Mouse (Mus musculus) megakaryocyte progenitor cell, adult 5-6 weeks (primary cell): Measurements from ENCODE around the gene Rerg. TPM values are rescaled to one million over a fixed set of nuclear protein-coding genes. Genes with fewer than 3 reads are reported as not detected.
"Not testable (repeated sequence)": the region's sequence is repeated elsewhere in the genome, so short reads cannot be mapped to it uniquely, and the experiment has no call there.

Experiments used
- ATAC-seq: replicated peaks from 2 replicates; pipeline ENCODE4 v1.8.0; 2016; ENCODE audit warnings: mild to moderate bottlenecking, moderate TSS enrichment, inconsistent platforms; ENCODE audit not compliant: poor library complexity
- total RNA-seq, 2 experiments: library from RNA; stranded (forward) in 1 of 2; stranded (reverse) in 1 of 2; fragments of 157-497, 149-512 nt in 1 of 2; fragments of 200-1000 nt in 1 of 2; gene quantifications; 2 replicates each; pipeline versions ENCODE4 v1.2.3 to v1.2.4; 2015 to 2017

Rerg gene
- total RNA-seq, 2 experiments from 2014 or later, result not detected

DNA sequence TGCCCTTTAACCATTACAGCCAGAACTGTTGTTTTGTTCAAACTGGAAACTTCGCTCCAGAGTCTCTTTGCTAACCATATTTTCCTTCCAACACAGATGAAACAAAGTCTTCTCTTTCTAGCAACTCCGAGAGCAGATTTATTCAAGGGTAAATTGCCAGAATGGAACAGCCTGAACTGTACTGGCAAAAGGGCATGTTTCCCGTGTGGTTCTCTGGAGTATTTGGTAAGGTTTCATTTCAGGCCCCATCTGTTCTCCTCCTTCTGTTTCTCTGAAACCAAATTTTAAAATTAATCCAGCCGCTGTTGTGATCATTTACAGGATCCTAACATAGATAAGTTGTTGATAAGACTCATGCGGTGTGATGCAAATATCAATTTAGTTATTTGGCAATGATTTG lies 82.3 kb downstream of the Rerg start:
- ATAC-seq, result no peak

DNA sequence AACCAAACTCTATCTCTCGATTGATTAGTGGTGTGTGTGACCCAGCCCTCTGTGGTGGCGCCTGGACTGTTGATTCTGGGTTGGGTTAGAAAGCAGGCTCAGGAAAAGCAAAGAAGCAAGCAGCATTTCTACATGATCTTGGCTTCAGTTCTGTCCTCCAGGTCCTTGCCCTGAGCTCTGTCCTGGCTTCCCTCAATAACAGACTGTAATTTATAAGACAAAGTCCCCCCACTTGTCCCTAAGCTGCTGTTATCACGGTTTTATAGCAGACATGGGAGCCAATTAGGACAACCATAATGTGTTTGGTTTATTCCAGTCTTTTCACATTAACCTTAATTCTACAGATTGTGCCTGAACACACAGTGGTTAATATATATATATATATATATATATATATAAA lies 82.8 kb downstream of the Rerg start:
- no peak for ATAC-seq

DNA sequence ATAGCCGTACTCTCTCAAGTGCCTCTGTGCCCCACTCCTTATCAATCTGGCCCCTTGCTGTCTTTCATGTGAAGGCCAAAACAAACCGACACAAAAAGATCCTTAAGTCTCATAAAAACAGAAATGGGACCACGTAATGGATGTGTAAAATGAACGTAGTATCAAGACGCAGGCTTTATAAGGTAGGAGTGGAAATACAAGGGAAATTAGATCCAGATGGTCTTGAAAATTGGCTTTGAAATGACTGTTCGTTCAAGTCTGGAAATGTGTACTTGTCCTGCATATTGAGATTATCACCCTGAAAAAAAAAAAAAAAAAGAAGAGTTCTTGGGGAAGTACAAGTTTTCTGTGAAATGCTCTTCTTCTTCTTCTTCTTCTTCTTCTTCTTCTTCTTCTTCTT lies 90.6 kb downstream of the Rerg start:
- ATAC-seq, result no peak

DNA sequence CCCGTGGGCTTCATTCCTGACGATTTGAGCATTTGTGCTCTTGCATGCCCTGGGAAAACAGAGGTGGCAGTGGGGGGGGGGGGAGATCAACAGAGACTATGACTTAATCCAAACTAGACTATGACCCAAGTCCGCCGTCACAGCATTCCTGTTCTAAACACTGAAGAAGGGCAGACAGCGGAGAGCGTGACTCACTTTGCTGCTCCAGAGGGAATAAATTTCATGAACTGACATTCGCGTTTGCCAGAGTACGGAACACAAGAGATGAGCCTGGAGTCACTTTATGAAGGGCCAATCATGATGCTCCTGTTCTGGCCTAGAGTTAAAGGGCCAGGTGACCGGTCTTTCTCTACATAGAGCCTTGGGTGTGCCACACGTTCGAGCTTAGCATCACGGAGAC lies 93.6 kb downstream of the Rerg start:
- no peak for ATAC-seq

DNA sequence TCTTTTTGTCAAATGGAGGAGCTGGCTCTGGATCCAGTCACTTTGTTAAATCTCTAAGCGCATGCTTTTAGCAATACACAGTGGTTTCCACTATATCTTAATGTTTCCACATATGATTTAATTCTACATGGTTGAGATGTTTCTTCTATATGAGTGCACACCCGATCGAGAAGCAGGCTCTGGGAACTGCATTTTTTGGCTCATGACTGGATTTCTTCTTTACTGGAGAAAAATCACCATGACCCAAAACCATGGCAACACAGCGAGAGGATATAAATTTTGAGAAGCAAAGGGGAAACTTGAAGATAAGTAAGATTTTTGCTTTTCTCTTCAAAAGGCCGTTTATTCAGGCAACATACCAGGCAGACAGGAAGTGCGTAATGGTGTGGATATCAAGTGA lies 94.1 kb downstream of the Rerg start:
- no peak for ATAC-seq

DNA sequence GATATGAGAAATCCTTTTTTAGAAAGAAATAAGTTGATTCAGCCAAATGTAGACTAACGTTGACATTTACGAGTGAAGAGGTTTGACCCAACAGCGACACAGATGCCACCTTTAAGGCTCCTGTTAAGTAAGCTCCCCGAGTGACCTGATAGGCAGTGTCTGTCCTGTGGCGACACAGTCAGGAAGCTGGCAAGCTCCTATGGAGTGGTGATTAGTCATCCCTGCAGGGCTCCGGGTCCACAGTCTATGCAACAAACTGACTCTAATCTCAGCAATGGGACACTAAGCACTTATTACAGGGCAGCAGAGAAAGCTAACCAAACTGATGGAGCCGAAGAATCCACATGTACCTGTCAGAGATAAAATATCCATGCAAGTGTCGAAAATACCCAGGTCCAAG lies 98.0 kb downstream of the Rerg start:
- no peak for ATAC-seq

DNA sequence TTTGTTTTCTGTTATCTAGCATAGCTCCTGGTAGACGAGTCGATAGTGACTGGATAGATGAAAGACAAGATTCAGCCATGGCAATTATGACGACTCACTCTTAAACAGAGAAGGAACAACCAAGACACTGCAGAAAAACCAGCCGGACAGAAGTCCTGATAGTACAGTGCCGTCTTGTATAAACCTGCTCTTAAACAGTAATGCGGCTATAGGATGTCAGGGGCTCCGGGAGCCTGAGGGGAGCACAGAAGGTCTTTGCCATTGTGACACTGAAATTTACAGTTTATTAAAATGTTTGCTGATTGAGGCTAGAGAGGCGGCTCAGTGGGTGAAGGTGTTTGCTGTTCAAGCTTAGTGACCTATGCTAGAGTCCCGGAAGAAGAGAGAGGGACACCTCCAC lies 98.8 kb downstream of the Rerg start:
- ATAC-seq, result no peak

DNA sequence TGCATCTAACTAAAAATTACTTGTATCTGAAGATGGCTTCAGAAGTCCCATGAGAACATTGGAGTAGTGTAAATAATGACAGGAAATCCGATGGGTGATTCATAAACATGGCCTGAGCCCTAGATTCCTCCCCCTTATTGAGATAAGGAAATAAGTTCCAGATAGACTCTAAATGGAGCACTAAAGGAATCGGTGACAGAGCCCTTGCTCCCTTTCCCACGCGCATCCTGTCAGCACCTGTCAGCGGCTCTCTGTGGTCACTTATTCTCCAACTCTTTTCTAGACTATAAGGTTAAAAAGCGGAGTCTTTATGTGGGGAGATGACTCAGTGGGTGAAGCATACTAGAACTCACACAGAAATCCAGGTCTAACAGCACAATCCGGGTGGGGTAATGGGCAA lies 104.8 kb downstream of the Rerg start:
- ATAC-seq, result no peak

DNA sequence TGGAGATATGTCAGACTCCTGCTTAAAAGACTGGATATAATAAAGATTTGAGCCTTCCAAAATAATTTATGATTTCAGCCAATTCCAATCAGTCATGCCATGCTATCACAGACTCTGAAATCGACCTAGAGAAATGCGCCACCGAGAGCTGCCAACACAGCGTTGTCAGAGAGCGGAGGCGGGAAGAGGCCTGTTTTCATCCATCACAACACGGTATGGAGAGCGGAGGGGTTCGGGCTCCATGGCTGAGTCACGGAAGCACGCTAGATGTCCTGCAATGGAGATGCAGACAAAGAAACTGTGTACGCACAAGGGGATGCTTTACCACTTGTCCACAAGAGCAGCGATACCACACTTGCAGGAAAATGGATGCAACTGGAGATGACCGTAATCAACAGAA lies 105.5 kb downstream of the Rerg start:
- no peak for ATAC-seq

DNA sequence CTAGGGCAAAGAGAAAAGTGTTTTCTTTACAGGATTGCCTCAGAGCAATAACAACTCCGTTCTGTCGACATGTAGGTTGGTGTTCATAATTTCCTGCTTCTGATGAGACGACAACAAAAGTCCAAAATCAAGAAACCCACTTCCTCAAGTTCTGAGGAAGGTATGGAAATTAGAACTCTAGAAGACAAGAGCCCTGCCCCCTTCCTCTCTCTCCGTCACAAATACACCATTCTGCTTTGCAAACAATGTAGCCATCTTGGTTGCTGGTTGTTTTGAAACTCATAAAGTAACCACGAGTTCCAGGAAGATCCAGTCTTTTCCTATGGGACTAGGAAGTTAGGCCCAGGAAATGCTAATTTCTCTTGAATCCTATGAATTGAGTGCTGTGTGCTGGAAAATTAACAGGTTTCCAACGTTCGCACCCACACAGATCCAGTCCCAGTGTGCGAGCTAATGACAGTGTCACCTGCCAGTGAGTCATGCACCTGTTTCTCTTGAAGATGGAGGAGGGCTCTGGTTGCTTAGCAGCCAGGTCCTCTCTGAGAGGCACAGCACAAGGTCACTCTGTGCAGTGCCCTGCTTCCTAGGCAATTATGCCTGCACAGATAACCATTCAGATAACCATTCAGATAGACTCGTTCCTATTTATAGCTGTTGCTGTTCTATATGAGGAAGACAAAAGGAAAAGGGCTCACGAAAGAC lies 106.9 kb downstream of the Rerg start:
- ATAC-seq, result peak; percentile 37; the same call in 1 of the 2 replicates

DNA sequence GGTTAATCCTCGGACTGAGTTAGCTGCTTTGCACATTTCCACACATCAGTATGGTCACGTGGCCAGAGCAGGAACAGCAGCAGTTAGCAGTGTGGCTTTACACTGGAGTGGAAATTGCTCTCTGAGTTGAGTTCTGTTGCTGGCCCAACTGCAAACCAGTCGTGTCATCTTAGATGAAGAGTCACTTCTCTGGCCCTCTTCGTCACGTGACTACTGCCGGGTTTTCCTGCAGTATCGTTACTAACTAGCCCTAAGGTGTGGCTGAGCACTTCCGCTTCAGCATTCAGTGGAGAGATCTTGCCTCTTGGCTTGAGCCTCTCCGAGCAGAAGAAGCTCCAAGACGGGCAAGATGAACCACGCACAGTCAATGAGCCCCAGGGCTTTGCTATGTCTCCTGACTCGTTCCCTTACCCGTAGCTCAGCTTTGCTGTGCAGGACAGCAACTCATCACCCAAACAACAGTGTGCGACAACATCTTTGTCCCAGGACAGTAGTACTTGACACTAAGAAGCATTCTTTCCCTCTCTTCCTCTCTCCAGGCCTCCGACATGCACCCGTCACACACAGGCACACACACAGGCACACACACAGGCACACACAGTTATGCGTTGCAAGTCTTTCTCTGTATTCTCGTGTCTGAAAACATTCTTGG lies 108.3 kb downstream of the Rerg start:
- ATAC-seq, result no peak

DNA sequence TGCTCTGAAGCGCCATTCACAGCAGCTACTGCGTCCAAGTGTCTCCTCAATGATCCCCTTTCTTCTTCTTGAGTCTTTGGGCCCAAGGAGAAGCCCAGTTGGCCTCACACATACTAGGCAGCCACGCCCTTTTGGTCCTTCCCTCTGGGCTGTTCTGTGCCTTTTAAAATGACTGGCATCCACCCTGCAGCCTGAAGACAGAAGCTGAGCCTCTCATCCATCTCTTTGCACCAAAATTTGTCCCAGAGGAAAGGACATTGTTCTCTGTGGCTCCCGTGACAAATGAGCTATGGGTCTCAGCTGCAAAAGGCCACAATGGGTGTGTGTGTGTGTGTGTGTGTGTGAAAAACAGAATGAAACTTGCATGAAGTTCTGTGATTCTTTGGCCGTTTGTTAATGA lies 109.7 kb downstream of the Rerg start:
- ATAC-seq, result no peak

DNA sequence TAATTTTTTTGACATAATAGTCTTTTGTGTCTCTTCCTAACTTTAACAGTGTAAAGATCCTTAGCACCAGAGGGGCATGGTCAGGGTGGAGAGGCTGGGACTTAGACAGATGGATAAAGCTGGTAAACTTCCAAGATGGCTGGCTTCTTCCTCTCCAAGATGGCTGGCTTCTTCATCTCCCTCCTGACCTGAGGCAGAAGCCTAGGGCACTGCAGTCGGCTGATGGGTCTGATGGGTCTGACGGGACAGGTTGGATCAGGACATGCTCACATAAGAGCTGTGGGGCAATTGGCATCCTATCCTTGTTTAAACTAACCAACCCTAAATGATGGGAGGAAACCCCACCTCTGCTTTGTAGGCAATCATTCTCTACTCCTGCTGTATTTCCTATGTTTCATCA lies 112.0 kb downstream of the Rerg start:
- ATAC-seq, result no peak

DNA sequence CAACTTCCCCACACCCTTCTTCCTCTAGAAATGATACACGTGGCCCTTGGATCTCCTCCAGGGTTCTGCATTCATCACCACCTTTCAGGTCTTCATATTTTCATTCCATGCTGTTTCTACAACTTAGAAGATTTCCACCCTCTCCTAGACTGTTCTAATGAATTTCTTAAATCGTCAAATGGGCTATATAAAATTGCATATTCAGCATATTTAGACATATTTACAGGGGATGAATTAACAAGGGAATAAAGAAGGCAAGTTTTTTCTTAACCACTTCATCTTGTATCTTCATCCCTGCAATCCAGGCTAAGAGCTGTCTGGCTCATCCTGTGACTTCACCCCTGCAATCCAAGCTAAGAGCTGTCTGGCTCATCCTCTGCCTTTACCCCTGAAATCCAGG lies 116.2 kb downstream of the Rerg start:
- no peak for ATAC-seq

DNA sequence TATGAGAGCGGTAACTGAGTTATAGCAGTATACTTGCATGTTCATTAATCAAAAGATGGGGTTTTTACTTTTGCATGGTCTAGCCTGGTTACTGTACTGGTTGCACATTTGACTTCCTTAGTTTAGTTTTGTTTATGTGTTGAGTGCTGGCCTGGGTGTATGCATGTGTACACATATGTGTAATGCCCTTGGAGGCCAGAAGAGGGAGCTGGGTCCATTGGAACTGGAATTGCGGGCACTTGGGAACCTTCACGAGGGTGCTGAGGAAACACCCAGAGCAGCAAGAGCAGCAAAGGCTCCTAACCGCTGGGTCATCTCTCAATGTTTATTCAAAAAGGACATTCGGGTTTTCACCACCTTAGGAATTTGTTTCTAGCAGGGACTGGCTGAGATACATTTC lies 116.8 kb downstream of the Rerg start:
- peak; percentile 95 for ATAC-seq

DNA sequence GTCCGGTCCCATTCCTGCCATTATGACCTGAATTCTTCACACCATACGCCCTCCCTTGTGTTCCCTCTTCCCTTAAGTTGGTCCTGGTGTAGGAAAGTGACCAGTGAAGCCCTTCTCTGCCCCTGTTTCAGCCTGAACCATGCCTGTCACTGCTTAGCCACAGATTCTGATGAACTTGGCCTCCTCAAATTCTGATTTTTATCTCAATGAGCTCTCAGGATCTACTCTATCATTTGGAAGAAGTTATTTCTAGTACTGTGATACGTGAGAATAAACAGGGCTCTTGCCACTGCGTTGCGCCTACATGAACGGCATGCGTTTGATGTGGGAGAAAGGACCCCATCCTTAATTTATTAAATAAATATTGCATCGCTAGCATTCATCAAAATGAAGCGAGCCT lies 117.3 kb downstream of the Rerg start:
- ATAC-seq, result no peak

DNA sequence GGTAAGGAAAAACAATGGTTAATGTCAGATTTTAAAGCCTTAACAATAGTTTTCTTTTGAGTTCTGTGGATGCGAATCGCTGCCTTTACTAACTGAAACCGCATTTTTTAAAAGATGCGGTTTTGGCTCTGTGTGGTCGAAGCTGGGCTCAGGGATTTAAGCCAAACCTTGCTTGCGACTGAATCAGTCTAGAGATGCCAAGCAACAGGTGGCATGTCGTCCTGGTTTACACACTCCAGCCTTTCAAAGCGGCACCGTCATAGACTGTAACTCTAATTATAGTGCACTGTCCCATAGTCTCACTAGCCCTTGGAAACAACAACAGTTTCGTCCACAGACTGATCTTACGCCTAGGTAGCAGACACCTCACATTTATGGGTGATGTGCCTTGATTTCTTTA lies 123.3 kb downstream of the Rerg start:
- no peak for ATAC-seq

DNA sequence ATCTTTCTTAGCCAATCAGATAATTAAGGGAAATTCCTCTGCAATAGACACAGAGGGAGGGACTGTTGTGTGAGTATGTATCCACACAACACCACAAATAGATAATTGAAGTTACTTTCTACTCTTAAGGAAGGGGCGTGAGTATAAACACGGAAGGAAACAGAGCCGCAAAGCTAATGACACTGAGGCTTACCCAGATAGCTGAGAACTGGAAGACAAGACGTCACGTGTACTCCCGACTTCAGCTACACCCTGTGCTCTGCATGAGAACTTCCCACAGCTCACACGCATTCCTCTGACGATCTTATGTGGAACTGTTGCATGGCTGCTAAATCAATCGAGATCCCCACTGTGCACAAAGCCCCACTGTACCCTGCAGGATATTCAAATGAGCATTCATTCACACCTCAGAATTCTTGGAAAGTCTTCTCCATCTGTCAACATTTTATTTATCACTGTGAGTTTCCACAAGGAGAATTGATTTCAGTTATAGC lies 125.2 kb downstream of the Rerg start:
- no peak for ATAC-seq

DNA sequence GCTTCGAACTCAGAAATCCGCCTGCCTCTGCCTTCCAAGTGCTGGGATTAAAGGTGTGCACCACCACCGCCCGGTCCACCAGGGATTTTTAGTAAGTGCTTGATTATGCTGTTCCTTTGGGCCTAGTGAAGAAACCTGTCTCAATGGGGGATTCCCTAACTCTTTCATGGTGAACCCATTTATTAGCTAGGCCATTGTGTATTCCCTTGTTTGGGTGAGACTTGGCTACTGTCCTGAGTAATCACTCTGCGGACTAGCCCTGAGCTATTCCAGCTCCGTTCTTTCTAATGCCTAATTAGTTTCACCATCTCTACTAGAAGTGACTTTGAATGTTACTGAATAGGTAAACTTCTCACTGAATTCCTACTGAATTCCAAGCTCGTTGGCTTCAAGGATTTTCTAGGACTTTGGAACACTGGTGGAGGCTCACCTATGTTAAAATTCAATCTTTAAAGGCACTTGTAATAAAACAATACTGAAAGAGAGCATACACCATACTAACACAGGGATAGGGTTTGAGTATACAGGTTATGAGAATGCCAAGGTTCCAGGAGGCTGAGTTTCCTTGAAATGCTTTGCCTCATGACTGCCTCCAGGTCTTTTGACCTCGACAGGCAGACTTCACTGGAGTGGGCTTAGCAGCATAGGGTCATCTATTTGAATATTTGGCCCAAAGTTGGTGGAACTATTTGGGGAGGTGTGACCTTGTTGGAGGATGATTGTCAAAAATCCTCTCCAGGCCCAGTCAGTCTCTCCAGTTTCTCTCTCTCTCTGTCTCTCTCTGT lies 134.5 kb downstream of the Rerg start:
- ATAC-seq, result not testable (repeated sequence)

DNA sequence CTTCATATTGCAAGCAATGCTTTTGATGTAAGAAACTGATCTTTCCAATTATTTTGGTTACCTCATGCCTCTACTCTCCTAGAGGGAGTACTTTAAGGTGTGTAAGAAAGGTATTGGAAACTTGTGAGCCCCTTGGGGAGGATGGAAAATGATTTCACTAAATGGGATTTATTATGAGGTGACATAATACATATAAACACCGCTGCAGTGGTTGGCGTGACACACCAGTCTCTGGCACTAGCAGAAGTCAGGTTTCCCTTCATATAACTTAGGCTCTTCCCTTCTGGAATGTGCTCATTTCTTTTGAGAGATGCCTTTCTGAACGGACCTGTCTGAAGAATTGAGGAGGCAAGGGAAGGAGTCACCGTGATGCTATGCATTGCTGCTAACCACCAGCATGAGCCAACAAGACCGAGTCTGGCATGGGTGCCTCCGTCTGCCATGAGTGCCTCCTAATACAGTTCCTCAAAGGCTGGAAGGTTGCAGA lies 139.6 kb downstream of the Rerg start:
- ATAC-seq, result no peak

DNA sequence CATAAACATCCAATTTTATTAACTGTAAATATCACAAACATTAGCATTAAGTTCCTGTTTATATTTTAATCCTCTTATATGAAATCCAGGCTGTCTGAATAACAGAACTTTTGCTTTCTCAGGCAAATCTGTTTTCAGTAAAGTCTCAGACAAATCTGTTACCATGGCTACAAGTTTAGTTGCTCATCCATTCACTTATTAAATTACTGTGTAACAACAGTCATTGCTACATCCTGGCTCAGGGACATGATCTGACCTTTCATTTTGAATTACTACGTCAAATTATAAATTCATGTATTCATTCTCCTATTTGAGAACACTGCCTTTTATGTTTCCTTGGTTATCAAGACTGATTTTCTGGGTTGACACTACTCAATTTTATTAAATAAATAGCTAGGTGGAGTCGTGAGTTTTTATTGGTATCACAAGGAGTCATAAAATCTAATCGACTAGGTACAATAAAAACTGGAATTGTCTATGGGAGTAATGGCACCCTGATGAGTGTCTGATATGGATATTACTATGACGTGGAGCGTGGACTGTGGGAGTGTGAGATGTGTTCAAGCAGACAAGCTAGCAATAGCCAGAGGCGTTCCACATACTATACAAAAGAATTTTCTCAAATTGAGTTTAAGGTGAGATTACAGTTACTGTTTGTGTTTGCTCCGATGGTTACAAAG lies 140.2 kb downstream of the Rerg start:
- ATAC-seq, result no peak
